Mouse (Mus musculus): ENCODE measurements around the gene Ralb.

The Ralb gene

GRCm38 (mm10) chr1:119523826-119524225 lies 19.2 kb upstream of the Ralb start:
- DNase-seq (ENCODE audit: low spot score in 2 of 2), result no peak

DNA sequence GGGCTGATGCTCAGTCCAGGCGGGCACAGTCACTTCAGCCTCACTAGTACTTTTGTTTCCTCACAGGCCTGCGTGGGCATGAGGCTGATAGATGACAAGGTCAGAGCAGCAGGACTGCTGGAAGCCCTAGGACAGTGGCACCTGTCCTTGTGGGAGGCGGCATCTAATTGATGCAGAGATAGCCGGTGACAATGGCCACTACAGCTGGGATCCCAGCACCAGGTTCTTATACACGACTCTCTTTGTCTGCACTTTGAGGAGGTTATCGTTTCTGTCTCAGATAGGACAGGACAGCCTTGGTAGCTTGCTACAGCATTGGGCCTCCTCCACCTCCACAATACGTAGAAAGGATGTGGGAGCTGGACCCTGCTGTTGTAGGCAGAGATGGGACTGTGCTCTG lies 18.8 kb upstream of the Ralb start:
- DNase-seq (ENCODE audit: low spot score in 2 of 2), result no peak

DNA sequence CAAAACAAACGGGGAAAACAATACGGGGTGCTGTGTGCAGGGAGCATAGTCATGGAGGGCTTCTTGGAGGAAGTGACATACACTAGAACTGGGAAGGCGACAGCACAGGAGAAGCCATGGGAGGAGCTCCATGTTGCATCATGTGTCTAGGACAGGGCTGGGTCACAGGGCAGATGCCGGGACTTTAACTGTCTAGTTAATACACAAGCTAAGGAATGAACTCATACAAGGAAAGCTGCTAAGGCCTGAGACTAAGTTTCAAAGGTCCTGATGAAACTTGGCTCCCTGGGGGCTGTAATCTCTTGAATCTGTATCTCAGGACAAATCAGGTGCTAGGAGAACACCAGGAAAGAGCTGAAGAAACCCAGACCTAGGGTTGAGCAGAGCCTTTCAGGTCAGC lies 18.1 kb upstream of the Ralb start:
- no peak for DNase-seq (ENCODE audit: low spot score in 2 of 2)

DNA sequence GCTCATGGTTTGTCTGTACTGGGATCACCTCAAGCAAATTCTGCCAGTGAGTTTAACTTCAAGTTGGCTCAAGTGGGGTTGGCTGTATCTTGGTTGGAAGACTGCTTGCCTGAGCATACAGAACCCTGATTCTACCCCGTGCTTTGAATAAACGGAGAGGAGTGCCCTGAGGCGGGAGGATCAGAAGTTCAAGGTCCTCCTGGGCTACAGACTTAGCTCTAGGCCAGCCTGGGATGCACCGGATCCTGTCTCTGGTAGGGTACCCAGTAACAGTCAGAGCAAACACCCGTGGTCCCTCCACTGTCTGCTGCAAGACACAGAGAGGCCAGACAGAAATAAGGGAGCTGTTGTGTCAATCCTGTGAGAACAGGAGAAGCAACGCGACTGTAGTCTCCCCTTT lies 17.1 kb upstream of the Ralb start:
- no peak for DNase-seq (ENCODE audit: low spot score in 2 of 2)

GRCm38 (mm10) chr1:119521029-119521428 lies 16.4 kb upstream of the Ralb start:
- no peak for DNase-seq (ENCODE audit: low spot score in 2 of 2)

GRCm38 (mm10) chr1:119519286-119519685 lies 14.7 kb upstream of the Ralb start:
- DNase-seq (ENCODE audit: low spot score in 2 of 2), result no peak

GRCm38 (mm10) chr1:119518786-119519185 lies 14.2 kb upstream of the Ralb start:
- DNase-seq (ENCODE audit: low spot score in 2 of 2), result no peak

GRCm38 (mm10) chr1:119518060-119518459 lies 13.5 kb upstream of the Ralb start:
- no peak for DNase-seq (ENCODE audit: low spot score in 2 of 2)

DNA sequence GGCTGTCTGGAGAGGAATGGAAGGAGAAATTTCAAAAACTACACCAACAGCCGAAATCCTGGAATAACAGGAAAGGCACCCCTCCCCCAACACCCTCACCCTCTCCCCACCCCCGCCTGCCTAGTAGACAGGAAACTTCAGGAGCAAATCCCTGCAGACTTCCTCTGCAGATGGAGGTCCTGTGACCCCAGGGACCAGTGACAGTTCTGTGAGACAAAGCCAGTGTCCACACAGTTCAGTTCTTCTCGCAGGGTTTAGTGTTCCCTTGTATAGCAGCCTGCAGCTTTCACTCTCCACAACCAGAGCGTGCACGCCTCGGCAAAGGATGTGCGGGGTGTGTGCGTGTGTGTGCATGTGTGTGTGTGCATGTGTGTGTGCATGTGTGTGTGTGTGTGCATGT lies 6.3 kb upstream of the Ralb start:
- DNase-seq (ENCODE audit: low spot score in 2 of 2), result no peak

DNA sequence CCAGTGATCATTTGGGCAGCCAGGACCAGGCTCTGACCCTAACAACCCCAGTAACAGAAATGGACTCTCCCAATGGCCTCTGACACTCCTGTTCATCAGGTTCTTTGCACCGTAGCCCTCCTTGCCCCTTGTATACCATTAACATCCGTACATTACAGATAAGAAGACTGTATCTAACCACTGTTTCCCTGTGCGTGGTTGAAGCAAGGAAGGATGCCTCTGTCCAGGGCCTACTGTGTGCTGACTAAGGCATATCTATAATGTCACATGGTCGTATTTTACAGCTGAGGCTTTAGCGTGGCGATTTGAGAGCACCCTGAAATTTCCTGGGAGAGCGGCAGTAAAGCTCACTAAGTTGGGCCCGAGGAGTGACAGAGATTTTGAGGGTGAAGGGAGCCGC lies 5.8 kb upstream of the Ralb start:
- DNase-seq (ENCODE audit: low spot score in 2 of 2), result no peak

GRCm38 (mm10) chr1:119509474-119509873 lies 4.9 kb upstream of the Ralb start:
- DNase-seq (ENCODE audit: low spot score in 2 of 2), result no peak

GRCm38 (mm10) chr1:119508548-119508947 lies 4.0 kb upstream of the Ralb start:
- DNase-seq (ENCODE audit: low spot score in 2 of 2), result no peak

GRCm38 (mm10) chr1:119505951-119506350 lies 1.4 kb upstream of the Ralb start:
- no peak for DNase-seq (ENCODE audit: low spot score in 2 of 2)

DNA sequence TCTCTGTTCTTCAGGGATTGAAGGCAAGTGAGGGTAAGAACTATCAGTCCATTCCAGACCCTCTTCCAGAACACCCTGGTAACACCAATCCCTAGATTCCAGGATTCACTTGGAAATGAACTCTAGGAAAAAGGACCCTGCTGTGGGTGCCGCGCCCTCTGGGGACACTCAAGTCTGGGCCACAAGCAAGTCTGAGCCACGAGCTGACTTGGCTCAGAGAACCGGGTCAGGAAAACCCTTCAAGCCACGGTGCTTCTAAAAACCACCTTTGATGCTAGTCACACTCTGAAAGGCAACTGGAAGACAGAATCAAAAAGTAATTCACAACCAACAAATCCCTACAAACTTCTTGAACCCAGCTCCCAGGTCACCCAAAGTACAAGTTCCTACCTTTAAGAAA lies 786 bp downstream of the Ralb start:
- no peak for DNase-seq (ENCODE audit: low spot score in 2 of 2)

GRCm38 (mm10) chr1:119503181-119503580 lies 1.4 kb downstream of the Ralb start:
- DNase-seq (ENCODE audit: low spot score in 2 of 2), result no peak

GRCm38 (mm10) chr1:119502729-119503128 lies 1.9 kb downstream of the Ralb start:
- no peak for DNase-seq (ENCODE audit: low spot score in 2 of 2)

GRCm38 (mm10) chr1:119501881-119502280 lies 2.7 kb downstream of the Ralb start:
- DNase-seq (ENCODE audit: low spot score in 2 of 2), result no peak

GRCm38 (mm10) chr1:119499456-119499855 lies 5.1 kb downstream of the Ralb start:
- DNase-seq (ENCODE audit: low spot score in 2 of 2), result no peak

DNA sequence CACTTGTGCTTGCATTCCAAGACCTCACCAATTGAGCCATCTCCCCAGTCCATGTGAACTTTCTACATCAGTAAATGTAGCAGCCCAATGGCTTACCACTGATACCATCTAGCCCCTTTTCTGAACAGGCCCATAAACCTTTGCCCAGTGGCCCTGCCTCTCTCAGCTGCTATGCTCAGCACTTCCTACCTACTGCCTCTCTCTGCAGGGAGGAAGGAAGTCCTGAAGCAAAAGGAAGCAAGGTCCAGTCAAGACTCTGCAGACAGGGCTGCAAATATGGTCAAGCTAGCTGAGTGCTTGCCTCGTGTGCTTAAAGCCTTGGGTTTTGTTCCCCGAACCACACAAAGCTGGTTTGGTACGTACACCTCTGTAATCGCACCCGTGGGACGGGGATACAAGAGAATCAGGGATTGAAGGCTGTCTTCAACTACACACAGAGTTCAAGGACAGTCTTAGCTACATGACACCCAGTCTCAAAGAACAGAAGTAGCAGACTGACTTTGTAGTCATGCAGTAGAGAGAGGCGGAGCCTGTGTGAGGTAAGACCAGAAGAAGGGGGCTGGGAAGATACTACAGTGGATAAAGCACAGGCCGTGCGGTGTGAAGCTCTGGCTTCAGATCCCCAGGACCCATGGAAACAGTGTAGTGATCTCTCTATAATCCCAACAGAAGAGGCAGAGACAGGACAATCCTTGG lies 5.9 kb downstream of the Ralb start:
- no peak for DNase-seq (ENCODE audit: low spot score in 2 of 2)

DNA sequence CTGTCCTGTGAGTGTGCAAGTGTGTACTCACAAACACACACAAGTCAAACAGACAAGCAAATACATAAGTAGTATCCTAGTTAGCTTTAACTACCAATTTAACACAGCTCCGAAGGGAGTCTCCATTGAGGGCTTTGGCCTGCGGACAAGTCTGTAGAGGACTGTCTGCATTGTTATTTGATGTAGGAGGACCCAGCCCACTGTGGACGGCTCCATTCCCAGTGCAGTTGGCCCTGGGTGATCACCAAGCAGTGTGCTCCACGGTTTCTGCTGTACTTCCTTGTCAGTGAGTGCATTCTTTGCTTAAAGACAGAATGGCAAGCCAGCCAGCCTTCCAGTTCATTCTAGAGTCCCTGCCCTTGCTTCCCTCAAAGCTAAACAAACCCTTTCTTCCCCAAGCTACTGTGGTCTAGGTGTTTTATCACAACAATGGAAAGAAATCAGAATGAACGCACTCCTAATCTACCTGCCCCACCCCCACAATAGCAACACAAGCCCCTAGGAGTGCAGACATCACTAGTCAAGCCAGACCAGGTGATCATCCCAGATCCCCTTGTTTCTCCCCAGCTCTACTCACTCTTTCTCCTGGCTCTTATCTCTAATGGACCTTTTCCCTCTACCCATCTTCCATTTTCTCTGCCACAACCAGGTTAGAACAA lies 7.1 kb downstream of the Ralb start:
- no peak for DNase-seq (ENCODE audit: low spot score in 2 of 2)

DNA sequence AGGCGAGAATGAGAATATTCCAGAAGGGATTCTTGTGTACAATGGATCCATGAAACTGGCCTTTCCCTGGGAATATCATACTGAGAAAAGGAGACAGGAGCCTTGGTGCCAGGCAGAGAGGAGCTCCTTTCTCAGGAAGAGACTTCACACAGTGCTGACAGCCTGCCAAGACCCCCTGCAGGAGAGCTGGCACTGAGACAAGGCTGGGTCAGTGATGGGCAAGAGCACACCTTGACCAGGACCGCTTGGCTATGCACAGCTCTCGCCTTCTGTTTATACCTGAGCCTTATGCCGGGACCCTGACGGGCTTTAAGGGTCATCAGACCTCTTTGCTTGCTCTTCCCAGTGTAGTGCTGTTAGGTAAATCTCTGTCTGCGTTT lies 9.2 kb downstream of the Ralb start:
- DNase-seq (ENCODE audit: low spot score in 2 of 2), result no peak

GRCm38 (mm10) chr1:119494712-119495395 lies 9.7 kb downstream of the Ralb start:
- no peak for DNase-seq (ENCODE audit: low spot score in 2 of 2)

DNA sequence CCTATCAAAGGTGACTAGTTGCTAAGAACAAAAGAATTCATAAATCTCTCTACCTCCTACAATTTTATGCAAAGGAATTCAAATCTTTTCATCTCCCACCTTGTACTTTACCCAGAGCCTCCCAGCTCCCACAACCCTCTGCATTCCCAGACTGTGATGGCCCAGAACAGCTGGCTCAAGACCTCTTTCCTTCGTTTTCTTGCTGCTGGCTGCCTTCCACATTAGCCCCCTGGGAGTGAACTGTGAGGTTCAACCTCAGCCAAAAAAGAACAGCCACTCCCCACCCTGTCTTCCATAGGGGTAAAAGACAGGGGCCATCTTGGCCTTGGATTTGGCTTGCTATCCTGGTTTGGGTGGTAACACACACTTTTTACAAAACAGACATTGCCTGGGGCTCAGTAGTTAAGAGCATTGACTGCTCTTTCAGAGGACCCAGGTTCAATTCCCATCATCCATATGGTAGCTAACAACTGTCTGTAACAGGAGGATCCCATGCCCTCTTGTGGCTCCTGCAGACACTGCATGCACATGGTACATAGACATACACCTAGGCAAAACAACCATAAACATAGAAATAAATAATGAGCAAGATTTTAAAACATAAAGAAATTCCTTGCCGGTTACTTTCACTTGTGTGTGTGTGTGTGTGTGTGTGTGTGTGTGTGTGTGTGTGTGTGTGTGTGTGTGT lies 10.4 kb downstream of the Ralb start:
- DNase-seq (ENCODE audit: low spot score in 2 of 2), result no peak

Data from spleen, postnatal 14 days (tissue).